Mouse (Mus musculus): Measurements from ENCODE around the gene Gm17387.

Gm17387 gene

DNA sequence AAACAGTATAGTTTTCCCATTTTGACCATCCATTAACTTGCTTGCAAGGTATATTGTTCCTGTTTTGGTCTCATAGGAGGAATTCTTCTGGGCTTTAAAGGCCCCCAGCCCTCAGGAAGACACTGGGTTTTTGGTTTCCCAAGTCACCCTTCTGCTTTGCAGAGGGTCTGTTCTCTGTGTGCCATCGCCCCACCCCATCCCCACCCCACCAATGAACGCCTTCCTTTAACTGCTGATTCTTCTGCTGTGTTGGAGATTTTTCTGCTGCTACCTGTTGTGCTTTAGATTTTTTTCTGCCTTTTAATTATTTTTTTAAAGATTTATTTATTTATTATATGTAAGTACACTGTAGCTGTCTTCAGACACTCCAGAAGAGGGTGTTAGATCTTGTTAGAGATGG, at the start of gene Gm17387:
Gm17387 (plus strand) TSS at position 301 of the 400 bp plus-strand sequence.
- no peak for DNase-seq (ENCODE audit: low spot score)

DNA sequence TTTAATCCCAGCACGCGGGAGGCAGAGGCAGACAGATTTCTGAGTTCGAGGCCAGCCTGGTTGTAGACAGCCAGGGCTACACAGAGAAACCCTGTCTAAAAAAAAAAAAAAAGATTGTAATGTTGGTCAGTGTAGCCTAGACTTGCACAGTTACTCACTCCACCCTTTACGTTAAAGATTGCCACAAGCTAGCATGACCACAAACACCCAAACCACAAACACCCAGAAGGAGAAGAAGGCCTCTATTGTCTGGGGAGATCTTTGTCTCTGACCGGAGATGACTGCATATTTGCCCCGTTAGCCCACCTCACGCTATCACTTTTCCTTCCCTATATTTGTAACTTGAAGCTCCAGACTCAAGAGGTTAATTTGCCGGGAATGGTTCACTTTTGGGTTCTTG, 47.2 kb upstream of the Gm17387 start:
- DNase-seq (ENCODE audit: low spot score): no peak

DNA sequence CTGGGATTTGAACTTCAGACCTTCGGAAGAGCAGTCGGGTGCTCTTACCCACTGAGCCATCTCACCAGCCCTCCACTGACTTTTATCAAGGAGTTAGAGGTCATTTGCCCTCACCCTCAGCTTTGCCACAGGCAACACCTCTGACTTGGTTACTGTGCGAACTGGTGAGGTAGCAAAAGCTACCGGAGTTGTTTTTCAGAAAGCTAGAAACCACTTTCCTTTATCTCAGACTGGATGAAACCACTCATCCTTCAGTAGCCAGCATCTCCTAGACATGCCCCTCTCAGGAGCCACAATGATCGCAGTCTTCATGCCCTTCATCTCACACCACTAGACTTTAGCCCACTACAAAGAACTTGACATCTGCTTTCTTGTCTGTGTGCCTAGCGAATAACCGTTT, 46.0 kb upstream of the Gm17387 start:
- DNase-seq (ENCODE audit: low spot score): no peak

DNA sequence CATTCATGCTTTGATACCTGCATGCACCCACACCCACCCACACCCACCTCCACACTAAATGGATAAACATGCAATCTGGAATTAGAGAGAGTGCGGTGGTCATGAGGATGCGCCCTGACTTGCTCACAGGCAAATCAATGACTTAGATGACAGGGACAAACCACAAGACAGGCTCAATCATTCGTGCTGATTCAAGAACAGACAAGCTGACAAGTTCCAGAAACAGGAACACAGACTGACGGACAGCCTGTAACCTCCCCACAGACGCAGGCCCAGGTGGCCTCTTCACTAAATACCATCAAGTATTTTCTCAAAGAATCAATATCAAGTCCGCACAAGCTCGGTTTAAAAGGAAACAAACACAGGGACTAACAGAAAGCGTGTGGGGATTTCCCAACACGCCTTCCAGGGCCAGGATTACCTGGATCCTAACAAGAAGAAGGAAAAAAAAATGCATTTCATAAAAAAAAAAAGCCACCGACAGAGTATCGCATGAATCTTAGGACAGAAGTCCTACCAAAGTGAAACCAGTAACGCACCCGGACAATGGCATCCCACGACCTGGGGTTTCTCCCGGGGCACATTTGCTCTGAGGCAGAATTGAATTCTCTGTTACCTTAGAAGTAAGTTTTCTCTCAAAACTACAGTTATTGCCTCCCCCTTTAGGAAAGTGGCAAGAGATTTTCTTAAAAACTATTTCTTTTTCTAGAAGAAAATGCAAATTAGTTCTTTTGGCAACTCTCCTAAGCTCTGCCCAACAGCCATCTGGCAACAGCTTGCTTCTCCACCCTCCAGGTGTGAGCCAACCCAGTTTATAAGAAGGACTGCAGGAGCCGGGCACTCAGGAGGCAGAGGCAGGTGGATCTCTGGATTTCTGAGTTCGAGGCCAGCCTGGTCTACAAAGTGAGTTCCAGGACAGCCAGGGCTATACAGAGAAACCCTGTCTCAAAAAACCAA, 41.5 kb upstream of the Gm17387 start:
- no peak for DNase-seq (ENCODE audit: low spot score)

DNA sequence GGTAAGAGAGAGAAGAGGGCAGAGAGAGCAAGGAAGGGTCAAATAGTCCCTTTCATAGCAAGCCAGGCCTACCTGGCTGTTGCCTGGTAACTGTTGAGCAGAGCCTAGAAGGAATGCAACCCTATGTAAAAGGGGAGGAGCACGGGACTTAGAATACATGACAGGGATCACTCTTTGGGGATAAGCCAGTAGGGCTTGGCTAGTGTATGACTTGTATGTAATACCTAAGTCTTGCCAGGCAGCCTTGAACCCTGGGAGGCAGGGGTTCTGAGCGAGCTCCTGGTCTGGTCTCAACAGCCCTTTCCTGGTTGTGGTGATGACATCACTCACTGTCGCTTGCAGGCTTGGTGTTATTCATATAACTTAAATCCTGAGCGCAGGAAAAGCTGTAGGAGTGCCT, 39.9 kb upstream of the Gm17387 start:
- DNase-seq (ENCODE audit: low spot score): no peak

DNA sequence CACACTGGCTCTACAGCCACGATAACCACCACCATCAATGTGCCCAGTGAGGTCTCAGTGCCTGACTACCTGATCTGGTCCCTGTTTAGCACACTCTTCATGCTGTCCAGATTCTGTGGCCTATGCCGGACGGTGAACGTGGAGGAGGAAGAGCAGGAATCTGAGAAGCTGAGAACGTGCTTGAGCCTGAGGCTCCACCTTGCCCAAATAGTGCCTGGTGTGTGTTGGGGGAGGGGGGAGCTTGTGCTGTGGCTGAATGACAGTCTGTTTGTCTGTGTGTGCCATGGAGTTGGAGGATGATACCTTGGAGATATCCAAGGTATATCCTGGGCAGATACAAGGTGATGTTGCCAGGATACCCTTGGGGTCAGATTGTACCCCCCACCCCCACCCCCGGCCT, 38.7 kb upstream of the Gm17387 start:
- DNase-seq (ENCODE audit: low spot score): no peak

DNA sequence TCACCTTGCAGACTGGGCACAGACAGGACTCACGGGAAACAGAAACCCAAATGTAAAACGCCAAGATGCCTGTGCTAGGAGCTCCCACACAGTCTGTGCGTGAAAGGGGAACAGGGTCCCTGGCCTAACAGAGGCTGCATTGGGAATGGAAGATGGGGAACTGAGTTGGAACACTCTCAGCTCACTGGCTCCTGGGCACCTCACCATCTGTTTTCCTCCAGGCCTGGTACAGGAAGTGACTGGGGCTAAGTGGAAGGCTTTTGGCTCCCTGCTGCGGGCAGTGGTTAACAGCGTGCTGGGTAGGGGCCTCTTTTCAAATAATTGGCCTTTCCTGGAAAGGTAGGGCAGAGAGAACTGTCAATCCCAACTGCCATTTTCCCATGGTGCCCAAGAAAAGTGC, 38.3 kb upstream of the Gm17387 start:
- no peak for DNase-seq (ENCODE audit: low spot score)

DNA sequence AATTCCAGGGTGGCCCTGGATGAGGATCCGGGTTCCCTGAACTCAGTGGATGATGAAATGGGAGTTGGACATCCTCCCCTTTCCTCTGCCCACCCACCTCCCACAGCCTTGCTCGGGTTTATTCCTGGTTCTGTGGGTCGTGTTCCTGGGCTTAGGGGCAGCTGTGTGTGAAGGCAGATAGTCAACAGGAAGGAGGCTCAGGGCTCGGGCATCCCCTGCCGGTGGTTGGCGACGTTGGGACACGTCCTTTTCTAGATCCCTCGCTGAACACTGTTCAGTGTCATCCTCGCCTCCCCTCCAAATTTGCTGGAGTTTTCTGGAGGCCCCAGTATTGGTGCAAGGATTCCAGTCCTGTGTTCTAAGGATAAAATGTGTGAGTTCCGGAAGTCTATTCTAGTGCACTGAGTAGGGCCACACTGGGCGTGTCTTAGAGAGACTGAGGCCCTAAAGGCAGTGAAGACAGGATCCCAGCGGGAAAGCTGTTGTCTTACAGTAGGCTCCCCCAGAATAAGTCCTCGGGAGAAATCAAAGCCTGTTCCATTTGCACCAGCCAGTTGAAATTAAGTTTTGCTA, 37.7 kb upstream of the Gm17387 start:
- no peak for DNase-seq (ENCODE audit: low spot score)

DNA sequence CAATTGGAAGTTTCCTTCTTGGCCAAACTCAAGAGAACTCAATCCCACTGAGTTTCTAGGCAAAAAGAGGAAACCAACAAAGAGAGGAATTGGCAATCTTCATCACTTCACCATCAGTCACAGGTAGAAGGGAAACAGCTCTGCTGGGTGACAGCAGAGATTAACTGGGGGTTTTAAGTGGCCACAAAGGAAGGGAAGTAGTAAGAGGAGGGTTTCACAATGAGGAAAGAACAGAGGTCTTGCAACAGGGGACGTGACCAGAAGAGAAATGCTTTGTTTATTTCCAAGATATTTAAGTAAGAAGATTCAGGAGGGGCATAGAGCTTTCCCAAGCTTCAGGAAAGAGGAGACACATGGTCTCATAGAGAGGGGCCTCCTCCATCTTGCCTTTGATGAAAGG, 31.1 kb upstream of the Gm17387 start:
- DNase-seq (ENCODE audit: low spot score): no peak

DNA sequence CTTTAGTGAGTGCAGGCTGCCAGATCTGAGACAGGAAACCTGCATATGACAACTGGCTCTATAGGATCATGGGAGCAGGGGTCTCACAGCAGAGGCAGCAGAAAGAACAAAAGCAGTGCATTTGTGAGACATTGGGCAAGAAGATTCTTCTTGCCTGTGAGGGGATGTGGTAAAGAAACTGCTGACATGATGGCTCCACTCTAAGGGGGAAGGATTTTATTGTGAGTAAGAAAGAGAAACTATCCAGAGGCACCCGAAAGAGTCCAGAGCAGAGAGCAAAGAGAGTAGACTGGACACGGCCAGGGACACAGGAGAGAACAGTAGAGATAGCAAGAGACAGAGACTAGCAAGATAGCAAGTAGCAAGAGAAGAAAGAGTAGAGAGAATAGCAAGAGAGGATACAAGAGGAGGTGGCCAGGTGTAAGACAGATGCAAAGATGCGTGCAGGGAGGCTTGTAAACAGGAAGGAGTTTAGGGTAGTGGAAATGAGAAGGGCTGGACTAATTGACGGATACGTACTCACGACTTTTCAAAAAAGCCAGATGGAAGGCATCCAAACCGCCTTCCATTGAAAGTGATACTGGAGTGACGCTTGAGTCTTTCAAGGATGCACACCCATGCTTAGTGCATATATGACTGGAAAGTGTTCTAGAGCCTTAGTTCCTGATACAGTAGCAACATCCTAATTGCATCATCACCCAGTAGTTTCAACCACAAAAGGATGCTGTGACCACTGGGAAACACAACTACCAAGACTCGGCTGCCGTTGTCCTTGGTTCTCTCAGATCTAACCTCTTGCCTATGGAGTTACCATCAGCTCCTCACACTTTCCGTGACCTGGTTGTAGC, 29.9 kb upstream of the Gm17387 start:
- DNase-seq (ENCODE audit: low spot score): no peak

DNA sequence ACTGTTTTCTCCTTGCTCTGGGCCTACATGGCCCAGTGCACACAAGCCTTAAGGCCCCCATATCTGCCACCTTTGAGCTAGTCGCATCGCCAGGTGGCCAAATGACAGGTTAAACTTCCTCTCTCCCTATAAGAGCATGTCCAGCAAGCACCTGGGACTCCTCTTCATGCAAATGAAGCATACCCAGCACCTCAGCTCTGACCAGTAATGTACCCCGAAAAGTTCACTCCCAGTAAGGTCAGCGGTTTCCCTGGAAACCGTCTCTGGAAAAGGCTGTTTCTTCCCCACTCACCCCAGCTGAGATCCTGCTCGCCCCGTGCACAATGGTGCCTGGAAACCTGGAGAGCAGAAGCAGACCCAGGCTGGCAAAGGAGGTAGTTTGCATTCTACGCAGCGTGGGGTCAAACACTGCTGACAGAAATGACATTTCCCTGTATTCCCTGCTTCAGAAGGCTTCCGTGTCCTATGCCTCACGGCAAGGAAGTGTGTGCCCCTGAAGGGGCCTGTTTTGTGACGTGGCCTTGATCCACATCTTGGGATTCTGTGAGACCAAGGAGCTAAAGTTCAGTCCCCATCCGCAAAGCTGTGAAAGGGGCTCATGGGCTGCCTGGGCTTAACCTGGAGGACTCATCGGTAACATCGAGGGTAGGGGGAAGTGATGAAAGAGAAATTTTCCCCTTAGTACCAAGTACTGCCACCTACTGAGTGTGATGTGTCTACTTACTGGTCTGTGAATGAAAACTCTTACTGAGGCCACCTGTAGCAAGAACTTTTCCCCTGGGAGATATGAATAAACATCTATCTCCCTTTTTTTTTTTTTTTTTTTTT, 27.8 kb upstream of the Gm17387 start:
- DNase-seq (ENCODE audit: low spot score): no peak

DNA sequence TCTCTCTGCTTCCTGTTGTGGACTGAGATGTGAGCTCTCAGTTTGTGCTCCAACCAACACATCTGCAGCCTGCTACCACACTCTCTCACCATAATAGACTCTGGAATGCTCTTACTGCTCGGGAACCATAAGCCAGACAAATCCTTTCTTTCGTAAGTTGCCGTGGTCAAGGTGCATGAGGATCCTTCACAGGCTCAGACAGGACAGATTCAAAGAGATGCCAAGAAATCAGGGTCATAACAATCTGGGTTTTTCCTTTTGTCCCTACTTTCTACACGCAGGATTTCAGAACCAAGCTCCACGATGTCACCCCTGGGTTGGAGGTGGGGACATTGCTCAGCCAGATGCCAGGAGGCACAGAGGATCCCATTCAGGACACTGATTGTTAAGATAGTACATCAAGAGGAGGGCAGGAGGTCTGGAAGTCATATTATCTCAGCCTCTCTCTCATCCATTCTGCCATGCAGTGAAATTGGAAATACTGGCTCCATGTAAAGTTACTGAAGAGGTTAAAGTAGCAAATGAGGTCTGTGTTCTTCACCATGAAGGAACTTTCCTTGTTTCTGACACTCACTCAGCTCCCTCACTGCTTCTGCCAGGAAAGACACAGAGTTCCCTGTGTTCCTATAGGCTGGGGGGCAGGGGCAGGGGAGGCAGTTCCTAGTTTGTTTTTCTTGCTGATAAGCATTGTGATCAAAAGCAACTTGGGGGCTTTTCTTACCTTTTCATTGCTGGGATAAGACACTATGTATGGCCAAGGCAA, 25.5 kb upstream of the Gm17387 start:
- no peak for DNase-seq (ENCODE audit: low spot score)

DNA sequence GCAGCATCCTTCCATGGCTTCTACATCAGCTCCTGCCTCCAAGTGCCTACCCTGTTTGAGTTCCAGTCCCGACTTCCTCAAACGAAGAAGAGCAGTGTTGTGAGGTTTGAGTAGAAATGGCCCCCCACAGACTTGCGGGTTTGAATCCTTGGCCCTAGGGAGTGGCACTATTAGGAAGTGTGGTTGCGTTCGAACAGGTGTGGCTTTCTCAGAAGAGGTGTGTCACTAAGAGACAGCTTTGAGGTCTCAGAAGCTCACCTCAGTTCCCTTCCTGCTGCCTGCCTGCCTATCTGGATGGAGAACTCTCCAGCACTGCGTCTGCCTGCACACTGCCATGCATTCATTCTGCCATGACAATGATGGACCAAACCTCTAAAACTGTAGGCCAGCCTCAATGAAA, 22.5 kb upstream of the Gm17387 start:
- no peak for DNase-seq (ENCODE audit: low spot score)

DNA sequence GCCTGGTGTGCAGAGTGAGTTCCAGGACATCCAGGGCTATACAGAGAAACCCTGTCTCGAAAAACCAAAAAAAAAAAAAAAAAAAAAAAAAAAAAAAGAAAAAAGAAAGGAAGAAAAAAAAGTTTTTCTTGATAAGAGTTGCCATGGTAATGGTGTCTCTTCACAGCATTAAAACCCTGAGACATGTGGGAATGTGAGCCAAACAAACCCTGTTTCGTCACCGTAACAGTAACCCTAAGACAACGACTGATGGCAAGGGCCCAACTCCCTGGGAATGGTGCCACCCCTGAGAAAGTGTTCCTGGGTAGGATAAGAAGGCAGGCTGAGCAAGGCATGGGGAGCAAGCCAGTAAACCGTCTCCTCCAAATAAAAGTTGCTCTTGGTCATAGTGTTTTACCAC, 22.0 kb upstream of the Gm17387 start:
- DNase-seq (ENCODE audit: low spot score): no peak

DNA sequence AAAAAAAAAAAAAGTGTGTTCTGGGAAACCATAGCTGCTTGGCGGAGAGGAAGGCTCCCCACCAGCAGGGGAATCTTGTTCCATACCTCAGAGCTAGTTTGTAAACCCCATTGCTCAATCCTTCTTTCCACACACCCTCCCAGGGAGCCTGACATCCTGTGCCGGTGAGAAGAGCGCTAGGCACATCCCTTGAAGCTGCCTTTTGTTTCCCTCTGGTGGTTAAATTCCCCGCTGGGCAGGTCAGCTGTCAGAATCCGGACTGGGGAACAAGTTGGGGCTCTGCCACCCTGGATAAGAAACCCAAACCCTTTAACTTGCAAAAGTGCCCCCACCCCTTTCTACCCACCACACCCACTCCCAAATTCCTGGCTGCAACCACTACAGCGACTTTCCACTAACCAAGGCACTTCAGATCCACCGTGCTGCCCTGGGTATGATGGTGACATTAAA, 20.6 kb upstream of the Gm17387 start:
- DNase-seq (ENCODE audit: low spot score): no peak

DNA sequence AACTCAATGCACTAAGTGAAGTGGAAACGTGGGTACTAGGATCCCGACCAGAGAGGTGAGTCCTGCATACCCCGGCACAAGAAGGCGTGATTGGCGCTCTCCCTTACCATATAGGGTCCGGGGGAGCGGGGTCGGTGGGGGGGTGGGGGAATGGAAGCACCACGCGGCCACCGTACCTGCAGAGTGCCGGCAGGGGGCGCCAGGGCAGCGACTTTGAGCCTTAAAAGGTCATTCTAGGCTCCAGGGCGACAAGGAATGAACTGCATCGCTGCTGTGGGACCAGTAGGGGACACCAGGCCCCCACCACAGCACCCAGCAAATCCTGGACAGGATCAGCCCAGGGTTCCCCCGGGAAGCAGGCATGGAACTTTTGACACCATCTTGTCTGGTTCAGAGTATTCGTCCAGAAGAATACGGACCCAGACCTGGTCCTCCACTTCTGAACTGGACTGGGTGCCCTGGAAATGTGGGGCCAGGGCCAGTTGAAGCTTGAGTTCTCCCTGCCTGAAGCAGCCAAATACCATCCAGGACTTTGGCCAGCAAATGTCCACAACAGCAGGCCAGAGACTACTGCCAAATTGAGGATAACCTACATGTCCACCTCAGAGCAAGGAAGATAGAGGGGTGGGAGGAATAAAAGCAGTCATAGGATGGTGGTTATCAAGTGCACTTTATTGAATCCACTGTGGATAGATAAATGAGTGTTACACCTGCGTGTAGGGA, 19.8 kb upstream of the Gm17387 start:
- DNase-seq (ENCODE audit: low spot score): peak; percentile 85

DNA sequence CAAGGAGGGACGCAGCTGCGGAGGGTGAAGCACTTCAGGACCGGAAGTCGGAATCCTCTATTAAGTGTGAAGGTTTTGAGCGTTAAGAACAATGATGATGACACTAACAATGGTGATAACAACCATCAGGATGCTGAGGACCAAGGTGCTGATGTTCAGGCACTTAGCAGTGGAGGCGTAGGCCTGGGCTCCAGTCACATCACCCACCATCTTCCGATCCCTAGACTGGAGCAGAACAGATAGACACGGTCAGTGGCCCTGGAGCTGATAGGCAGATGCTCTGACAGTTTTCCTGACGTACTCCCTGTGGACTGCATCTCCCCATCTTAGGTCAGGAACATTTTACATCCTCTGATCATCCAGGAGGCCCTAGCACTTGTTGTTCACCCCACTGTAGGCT, 19.3 kb upstream of the Gm17387 start:
- DNase-seq (ENCODE audit: low spot score): no peak

DNA sequence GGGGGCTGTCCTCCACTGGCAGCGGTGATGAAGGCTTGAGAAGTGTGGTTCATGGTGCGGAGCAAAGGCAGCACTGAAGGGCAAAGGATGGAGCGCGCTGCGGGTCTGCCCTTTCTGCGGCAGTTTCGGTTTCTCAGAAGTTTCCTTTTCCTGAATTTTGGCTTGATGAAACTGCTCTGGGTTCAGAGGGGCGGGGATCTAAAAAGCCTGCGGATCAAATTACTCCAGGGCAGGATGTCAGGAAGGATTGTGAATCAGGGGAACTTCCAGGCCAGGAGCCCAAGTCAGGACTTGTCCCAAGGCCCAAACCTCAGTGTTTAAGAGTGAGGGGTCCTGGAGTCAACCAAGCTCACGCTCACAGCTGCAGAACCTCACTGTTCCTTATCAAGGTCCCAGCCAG, 18.3 kb upstream of the Gm17387 start, which contains the start of gene Ifitm3:
Ifitm3 (minus strand) TSS at position 178 of the 400 bp plus-strand sequence.
- no peak for DNase-seq (ENCODE audit: low spot score)

DNA sequence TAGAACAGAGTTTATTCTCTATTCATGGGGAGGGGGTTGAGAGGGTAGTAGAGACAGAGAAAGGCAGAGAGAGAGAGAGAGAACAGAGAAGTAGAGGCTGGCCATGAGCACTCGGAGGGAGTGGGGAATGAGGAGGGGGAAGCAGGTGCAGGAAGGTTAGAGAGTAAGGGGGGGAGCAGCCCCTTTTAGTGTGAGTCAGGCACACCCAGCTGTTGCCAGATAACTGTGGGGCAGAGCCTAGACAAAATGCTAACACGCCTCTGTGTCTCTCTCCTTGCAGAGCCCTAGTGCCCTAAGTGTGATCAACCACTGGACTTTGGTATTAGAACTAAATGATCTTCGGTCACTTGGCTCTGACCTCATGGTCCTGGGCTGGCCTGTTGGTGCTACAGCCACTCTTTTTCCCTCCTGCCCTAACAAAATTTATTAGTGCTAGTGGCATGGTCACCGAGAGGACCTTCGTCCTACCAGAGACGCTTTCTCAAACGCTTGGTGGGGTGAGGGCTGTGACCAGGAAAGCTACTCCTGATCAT, 17.6 kb upstream of the Gm17387 start:
- no peak for DNase-seq (ENCODE audit: low spot score)

Measured in retina, embryonic 14.5 days (tissue).